Mouse (Mus musculus) olfactory bulb, adult 2 months (tissue): ENCODE measurements around the gene Gm5127.

Experiments used
- CTCF ChIP-seq: fragments of 200-500 bp; IDR thresholded peaks from 2 replicates; pipeline ENCODE4 v1.5.1; 2012; ENCODE audit warnings: low read depth, mild to moderate bottlenecking, low read length, moderate library complexity; ENCODE audit not compliant: insufficient read depth
- POLR2A ChIP-seq: fragments of 200-500 bp; IDR thresholded peaks from 2 replicates; pipeline ENCODE4 v1.6.1; 2012; ENCODE audit warnings: mild to moderate bottlenecking, low read depth, low read length, moderate library complexity; ENCODE audit not compliant: insufficient read depth

- no peak for TF ChIP-seq POLR2A
- no peak for TF ChIP-seq CTCF
Observed at GRCm38 (mm10) chrX:106704590-106704989, 121.6 kb downstream of the Gm5127 start.
